Mouse (Mus musculus): Measurements from ENCODE around the gene Slc25a41.

DNA sequence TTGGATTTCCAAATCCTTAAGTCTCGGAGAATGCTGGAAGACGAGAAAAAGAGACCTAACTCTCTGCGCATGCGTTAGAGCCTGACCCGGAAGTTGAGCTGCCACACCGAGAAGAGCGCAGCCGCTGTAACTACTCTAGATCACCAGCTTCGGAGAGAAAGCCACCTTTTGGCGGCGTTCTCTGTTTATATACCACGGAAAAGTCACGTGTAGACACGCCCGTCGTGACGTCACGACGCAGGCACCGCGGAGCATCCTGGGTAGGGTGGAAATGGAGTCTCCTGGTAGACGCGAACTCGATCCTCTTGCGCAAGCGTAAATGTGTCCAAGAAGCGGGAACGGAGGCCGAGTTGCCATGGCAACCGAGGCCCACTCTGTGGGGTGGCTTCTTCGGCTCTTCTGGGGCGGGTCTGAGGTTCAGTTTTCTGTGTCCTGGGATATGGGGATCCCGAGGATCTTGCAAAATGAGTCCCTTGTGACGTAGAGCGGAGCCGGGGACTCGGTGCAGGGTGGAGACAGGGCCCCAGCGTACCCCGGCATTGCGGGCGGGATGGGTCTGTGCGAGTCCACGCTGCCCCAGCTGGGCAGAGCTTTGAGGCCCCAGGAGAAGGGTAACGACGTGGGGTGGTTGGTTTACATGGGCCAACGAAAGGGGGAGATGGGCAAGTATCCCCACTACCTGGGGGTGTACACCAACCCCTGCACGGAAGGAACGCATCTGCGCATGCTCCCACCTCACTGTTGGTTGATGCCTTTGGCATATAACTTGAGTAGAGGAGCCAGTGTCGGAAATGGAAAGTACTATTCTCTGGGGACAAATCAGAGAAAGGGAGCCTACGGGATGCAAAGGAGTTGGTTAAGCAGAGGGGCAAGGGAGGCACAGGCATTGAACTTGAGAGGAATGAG, 30.0 kb downstream of the Slc25a41 start, which contains the start of the genes Gtf2f1 and Gm17949:
- TF ChIP-seq CTCF (conservative IDR thresholded peaks at IDR 0.05; ENCODE audit: low read length) (no peak), POU5F1 (IDR thresholded peaks at IDR 0.05; ENCODE audit: borderline replicate concordance, low read length) (no peak)
